Mouse (Mus musculus): ENCODE data around the gene Cxcr2. TPM values are rescaled to one million over a fixed set of nuclear protein-coding genes. Genes with fewer than 3 reads are reported as not detected.

The Cxcr2 gene
- 0.53 and 0.89 TPM in 2 replicates for polyA plus RNA-seq (2015; fragmentation: Nextera tagmentation; extraction: Ambion mirVana)

DNA sequence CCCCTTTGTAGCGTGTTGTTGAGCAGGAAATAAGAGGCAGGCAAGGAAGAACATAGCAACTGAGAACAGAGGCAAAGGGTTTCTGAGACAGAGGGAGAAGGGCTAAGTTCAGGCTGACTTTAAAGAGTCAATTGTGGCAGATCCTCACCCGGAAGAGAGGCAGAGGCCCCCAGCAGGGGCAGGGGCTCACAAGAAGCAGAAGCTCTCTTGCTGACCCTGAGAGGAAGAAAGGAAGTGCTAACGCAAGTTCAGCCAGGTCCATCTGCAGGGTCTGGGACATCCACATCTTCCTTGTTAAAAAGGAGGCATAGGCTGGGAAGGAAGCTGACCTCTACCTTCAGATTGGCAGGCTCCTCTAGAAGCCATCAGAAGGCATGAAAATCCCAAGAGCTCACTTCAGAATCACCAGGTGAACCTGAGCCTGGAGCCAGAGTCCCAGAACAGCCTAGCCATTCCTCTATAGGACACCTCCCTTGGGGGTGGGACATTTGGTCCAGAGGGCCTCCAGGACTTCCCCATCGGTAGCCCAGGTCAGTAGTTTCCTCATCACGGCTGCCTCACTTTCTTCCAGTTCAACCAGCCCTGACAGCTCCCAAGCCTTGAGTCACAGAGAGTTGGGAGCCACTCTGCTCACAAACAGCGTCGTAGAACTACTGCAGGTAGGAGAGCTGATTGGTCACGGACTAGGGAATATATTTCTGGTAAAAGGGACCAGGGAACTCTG lies at the start of gene Cxcr2:
Gene Cxcr2, plus strand, starts transcription at position 529 of the 724 bp plus-strand sequence.
- H3K4me2 ChIP-seq = no peak within 1 kb of the TSS
- ATAC-seq (ENCODE audit: low read depth) (no peak), DNase-seq (no peak)
- no peak within 1 kb of the TSS for H3K9ac ChIP-seq
- no peaks in the 10 kb centered on the region for H3K36me3 ChIP-seq
- H3K4me3 ChIP-seq (replicated peaks) = no peak within 1 kb of the TSS
- no peaks in the 10 kb centered on the region for H3K27me3 ChIP-seq
- H3K4me1 ChIP-seq (replicated peaks) = peaks cover 19% of the 10 kb centered on the region
- no peaks in the 10 kb centered on the region for H3K9me3 ChIP-seq (replicated peaks)
- WGBS (ENCODE audit: insufficient replicate concordance) = 26% methylated on average over 8 of the region's 8 CpGs
- no peak within 1 kb of the TSS for H3K27ac ChIP-seq

DNA sequence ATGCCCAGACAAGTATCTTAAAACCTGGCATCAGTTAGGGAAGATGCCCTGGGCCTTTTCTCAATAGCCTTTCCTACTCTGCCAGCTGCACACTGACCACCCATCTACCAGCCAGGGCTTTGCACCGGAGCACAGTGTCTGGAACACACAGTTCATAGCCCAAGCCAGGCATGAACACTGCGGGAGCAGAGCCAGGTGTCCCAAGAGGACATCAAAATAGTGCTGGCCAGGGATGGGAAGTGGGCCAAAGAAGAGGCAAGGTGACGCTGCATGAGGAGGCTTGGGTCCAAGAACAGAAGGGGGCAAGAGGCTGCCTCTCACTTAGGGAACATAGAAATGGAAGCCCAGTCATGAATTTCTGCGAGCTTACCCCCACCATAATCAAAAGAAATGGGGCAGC lies 48.1 kb upstream of the Cxcr2 start:
- Histone ChIP-seq H3K4me3 (replicated peaks) (no peak overlapping the region), H3K9me3 (replicated peaks) (no peaks in the 10 kb centered on the region), H3K27ac (no peak overlapping the region), H3K4me2 (no peak overlapping the region), H3K36me3 (no peaks in the 10 kb centered on the region), H3K9ac (no peak overlapping the region), H3K27me3 (peaks cover 37% of the 10 kb centered on the region), H3K4me1 (replicated peaks) (0 out of 2 replicates have a peak, but pooled peaks cover 3% of the 10 kb centered on the region)
- ATAC-seq (ENCODE audit: low read depth) = no peak
- no peak for DNase-seq
- WGBS (ENCODE audit: insufficient replicate concordance) = 59% methylated on average over 4 of the region's 4 CpGs

DNA sequence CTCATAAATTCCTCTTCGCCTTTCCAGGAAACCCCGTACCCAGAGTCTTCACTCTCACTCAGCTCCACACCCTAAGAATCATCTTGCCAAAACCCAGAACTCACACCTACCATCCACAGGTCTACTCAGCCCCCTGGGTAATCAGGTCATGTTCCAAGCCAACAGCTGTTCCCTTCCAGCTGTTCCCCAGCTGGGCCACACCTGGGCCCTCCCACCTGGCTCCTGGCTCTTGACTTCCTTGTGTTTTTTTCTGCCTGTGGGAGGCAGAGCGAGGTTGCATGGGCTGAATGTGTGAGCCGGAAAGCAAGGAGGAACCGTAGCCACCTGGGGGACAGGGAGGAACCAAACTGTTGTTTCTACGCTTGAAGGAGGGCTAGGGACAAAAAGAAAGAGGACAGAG lies 47.6 kb upstream of the Cxcr2 start:
- no peaks in the 10 kb centered on the region for H3K36me3 ChIP-seq
- H3K4me2 ChIP-seq = no peak overlapping the region
- WGBS (ENCODE audit: insufficient replicate concordance) = 56% methylated on average over 6 of the region's 6 CpGs
- DNase-seq (no peak), ATAC-seq (ENCODE audit: low read depth) (no peak)
- H3K9me3 ChIP-seq (replicated peaks) = no peaks in the 10 kb centered on the region
- no peak overlapping the region for H3K27ac ChIP-seq
- no peak overlapping the region for H3K4me3 ChIP-seq (replicated peaks)
- H3K27me3 ChIP-seq = peaks cover 36% of the 10 kb centered on the region
- no peak overlapping the region for H3K9ac ChIP-seq
- 0 out of 2 replicates have a peak, but pooled peaks cover 3% of the 10 kb centered on the region for H3K4me1 ChIP-seq (replicated peaks)

DNA sequence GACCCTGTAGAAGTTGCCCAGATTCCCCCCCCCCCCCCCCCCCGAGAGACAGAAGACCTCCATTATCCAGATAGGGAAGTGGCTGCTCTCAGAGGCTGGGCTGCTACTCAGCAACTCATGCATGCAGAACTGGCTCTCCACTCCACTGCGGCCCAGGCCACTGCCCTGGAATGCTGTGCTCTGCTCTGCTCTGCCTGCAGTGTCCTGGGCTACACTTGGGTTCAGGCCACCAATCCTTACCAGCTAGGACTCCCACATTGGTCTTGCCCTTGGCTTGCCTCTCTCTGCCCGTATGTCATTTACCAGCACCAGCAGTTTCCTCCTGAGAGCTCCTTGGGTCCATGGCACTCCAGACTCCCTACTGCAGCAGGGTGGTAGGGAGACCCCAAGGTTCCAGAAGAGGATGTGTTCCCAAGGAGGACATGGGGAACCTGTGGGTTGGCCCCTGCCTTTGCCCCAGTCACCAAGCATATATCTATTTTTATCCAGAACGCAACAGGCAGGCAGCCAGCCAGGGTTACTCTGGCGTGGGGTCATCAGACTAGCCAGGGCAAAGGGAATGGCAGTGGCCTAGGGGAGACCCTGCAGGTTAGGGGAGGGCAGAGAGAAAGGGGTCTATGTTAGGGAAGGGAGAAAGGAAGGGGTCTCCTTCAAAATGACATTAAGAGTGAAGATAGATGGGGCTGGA lies 45.7 kb upstream of the Cxcr2 start:
- WGBS (ENCODE audit: insufficient replicate concordance) = 57% methylated on average over 5 of the region's 5 CpGs
- H3K27me3 ChIP-seq = peaks cover 20% of the 10 kb centered on the region

GRCm38 (mm10) chr1:74109670-74110069 lies 44.1 kb upstream of the Cxcr2 start:
- no peak for ATAC-seq (ENCODE audit: low read depth)

More for the DNA sequence above, 45.7 kb upstream of the Cxcr2 start:
- ATAC-seq (ENCODE audit: low read depth) = no peak
- Histone ChIP-seq H3K4me1 (replicated peaks) (0 out of 2 replicates have a peak, but pooled peaks cover 3% of the 10 kb centered on the region), H3K9me3 (replicated peaks) (no peaks in the 10 kb centered on the region), H3K9ac (no peak overlapping the region), H3K36me3 (no peaks in the 10 kb centered on the region), H3K27ac (no peak overlapping the region), H3K4me2 (no peak overlapping the region), H3K4me3 (replicated peaks) (no peak overlapping the region)
- DNase-seq = no peak

GRCm38 (mm10) chr1:74110932-74111695 lies 42.7 kb upstream of the Cxcr2 start:
- H3K27ac ChIP-seq = no peak overlapping the region
- WGBS (ENCODE audit: insufficient replicate concordance) = 38% methylated on average over 8 of the region's 8 CpGs
- H3K9ac ChIP-seq = no peak overlapping the region
- ATAC-seq (ENCODE audit: low read depth) (no peak), DNase-seq (no peak)
- H3K27me3 ChIP-seq = 0 out of 2 replicates have a peak, but pooled peaks cover 4% of the 10 kb centered on the region
- H3K4me2 ChIP-seq = no peak overlapping the region
- no peaks in the 10 kb centered on the region for H3K36me3 ChIP-seq
- H3K4me3 ChIP-seq (replicated peaks) = no peak overlapping the region
- H3K4me1 ChIP-seq (replicated peaks) = no peaks in the 10 kb centered on the region
- H3K9me3 ChIP-seq (replicated peaks) = no peaks in the 10 kb centered on the region

More at GRCm38 (mm10) chr1:74109670-74110069, 44.1 kb upstream of the Cxcr2 start:
- DNase-seq = no peak
- Histone ChIP-seq H3K4me1 (replicated peaks) (no peaks in the 10 kb centered on the region), H3K36me3 (no peaks in the 10 kb centered on the region), H3K9ac (no peak overlapping the region), H3K4me3 (replicated peaks) (no peak overlapping the region), H3K4me2 (no peak overlapping the region), H3K27me3 (0 out of 2 replicates have a peak, but pooled peaks cover 7% of the 10 kb centered on the region), H3K9me3 (replicated peaks) (no peaks in the 10 kb centered on the region), H3K27ac (no peak overlapping the region)
- WGBS (ENCODE audit: insufficient replicate concordance) = 36% methylated on average over 2 of the region's 2 CpGs

DNA sequence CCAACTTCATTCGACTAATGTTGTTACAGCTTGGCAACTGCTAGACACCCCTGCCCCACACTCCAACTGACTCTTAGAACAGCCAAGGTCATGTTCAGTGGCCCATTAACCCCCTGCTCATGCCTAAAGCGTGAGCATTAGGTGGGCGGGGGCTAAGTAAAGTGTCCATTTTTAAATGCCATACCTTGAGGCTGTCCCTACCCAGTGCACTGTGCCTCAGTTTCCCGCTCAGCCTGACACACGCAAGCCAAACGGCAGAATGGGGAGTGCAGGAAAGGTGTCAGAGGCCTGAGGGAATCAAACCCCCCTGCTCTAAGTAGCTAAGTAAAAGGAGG lies 42.1 kb upstream of the Cxcr2 start:
- H3K9ac ChIP-seq = no peak overlapping the region
- no peak overlapping the region for H3K27ac ChIP-seq
- H3K27me3 ChIP-seq = 0 out of 2 replicates have a peak, but pooled peaks cover 4% of the 10 kb centered on the region
- DNase-seq = no peak
- 50% methylated on average over 6 of the region's 6 CpGs for WGBS (ENCODE audit: insufficient replicate concordance)
- no peak for ATAC-seq (ENCODE audit: low read depth)
- H3K9me3 ChIP-seq (replicated peaks) = no peaks in the 10 kb centered on the region
- H3K4me3 ChIP-seq (replicated peaks) = no peak overlapping the region
- no peak overlapping the region for H3K4me2 ChIP-seq
- no peaks in the 10 kb centered on the region for H3K36me3 ChIP-seq
- no peaks in the 10 kb centered on the region for H3K4me1 ChIP-seq (replicated peaks)

DNA sequence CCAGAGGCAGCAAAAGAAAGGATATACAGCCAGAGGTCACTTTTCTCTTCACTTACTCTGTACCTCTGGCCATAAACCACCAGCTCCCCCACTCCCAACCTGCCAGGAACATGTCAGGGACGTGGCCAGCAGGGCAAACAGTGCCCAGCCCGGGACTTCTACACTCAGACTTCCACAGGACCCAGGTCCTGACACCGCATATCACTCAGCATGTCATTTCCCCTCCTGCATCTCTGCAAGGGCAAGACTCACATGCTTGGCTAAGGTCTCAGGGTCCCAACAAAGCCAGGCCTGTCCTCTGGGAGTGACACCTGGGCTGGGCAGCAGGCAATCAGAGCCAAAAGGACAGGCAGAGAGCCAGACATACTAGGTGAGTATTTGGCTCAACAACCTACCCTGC lies 40.7 kb upstream of the Cxcr2 start:
- H3K4me2 ChIP-seq = no peak overlapping the region
- no peak for ATAC-seq (ENCODE audit: low read depth)
- H3K9ac ChIP-seq = no peak overlapping the region
- H3K36me3 ChIP-seq = no peaks in the 10 kb centered on the region
- H3K9me3 ChIP-seq (replicated peaks) = no peaks in the 10 kb centered on the region
- H3K4me3 ChIP-seq (replicated peaks) = no peak overlapping the region
- peaks cover 8% of the 10 kb centered on the region; the same call in 1 of the 2 replicates for H3K27me3 ChIP-seq
- no peak for DNase-seq
- no peaks in the 10 kb centered on the region for H3K4me1 ChIP-seq (replicated peaks)
- 43% methylated on average over 3 of the region's 3 CpGs for WGBS (ENCODE audit: insufficient replicate concordance)
- H3K27ac ChIP-seq = no peak overlapping the region

DNA sequence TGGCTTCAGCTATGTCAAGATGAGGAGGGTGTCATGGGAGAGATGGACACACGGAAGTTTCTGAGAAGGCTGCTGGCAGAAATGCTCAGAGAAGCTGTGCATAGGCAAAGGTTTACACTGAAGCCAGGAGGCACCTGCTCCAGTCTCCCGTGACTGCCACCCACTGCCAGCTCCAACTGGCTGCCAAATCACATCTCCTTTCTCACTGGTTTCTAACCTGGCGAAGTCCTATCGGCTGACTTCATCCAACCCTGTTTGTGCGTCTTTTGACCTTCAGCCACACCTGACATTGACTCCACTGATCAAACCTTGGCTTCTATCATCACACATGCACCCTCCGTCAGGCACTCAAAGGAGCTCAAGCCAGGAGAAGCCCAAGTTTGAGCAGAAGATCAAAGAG lies 35.9 kb upstream of the Cxcr2 start:
- Histone ChIP-seq H3K27me3 (peaks cover 45% of the 10 kb centered on the region), H3K4me2 (no peak overlapping the region), H3K27ac (no peak overlapping the region), H3K9me3 (replicated peaks) (no peaks in the 10 kb centered on the region), H3K36me3 (no peaks in the 10 kb centered on the region), H3K4me3 (replicated peaks) (no peak overlapping the region), H3K4me1 (replicated peaks) (no peaks in the 10 kb centered on the region), H3K9ac (no peak overlapping the region)
- no peak for ATAC-seq (ENCODE audit: low read depth)
- WGBS (ENCODE audit: insufficient replicate concordance) = 65% methylated on average over 6 of the region's 6 CpGs
- no peak for DNase-seq

DNA sequence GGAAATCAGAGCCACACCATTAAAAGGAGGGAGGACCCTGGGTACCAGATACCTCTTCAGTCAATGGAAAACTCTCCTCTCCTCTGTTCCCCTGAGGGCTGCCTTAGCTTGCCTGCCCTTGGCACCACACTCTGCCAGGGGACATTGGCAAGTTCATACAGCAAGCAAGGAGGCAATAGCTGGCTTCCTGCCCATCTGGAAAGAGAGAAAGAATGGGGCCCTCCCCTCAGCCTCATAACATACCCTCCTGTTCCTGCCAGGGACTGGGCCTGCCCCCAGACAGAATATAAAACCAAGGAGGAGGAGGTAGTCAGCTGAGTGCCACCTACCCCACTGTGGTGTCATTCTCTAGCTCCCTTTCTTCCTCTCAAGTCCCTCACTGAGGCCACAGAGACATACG lies 34.7 kb upstream of the Cxcr2 start:
- H3K27ac ChIP-seq = no peak overlapping the region
- DNase-seq = no peak
- ATAC-seq (ENCODE audit: low read depth) = no peak
- no peaks in the 10 kb centered on the region for H3K36me3 ChIP-seq
- no peak overlapping the region for H3K4me3 ChIP-seq (replicated peaks)
- no peaks in the 10 kb centered on the region for H3K9me3 ChIP-seq (replicated peaks)
- WGBS (ENCODE audit: insufficient replicate concordance) = 91% methylated on average over 1 of the region's 1 CpGs
- H3K27me3 ChIP-seq = peaks cover 58% of the 10 kb centered on the region
- no peak overlapping the region for H3K4me2 ChIP-seq
- H3K4me1 ChIP-seq (replicated peaks) = peaks cover 3% of the 10 kb centered on the region
- no peak overlapping the region for H3K9ac ChIP-seq

- H3K27ac ChIP-seq = no peak overlapping the region
- H3K9ac ChIP-seq = no peak overlapping the region
- H3K9me3 ChIP-seq (replicated peaks) = no peaks in the 10 kb centered on the region
- H3K27me3 ChIP-seq = peaks cover 76% of the 10 kb centered on the region
- ATAC-seq (ENCODE audit: low read depth) (no peak), DNase-seq (no peak)
- no peaks in the 10 kb centered on the region for H3K36me3 ChIP-seq
- H3K4me1 ChIP-seq (replicated peaks) = peaks cover 13% of the 10 kb centered on the region
- H3K4me2 ChIP-seq = no peak overlapping the region
- 63% methylated on average over 7 of the region's 7 CpGs for WGBS (ENCODE audit: insufficient replicate concordance)
- no peak overlapping the region for H3K4me3 ChIP-seq (replicated peaks)
Observed at GRCm38 (mm10) chr1:74121138-74121537, 32.7 kb upstream of the Cxcr2 start.

Measured in liver, embryonic 13.5 days (tissue).